Mouse (Mus musculus): ENCODE data around the gene Abl2. TPM values are rescaled to one million over a fixed set of nuclear protein-coding genes. Genes with fewer than 3 reads are reported as not detected.

The Abl2 gene
- polyA plus RNA-seq, 1 experiment from 2014 or later, result 2.5 TPM

DNA sequence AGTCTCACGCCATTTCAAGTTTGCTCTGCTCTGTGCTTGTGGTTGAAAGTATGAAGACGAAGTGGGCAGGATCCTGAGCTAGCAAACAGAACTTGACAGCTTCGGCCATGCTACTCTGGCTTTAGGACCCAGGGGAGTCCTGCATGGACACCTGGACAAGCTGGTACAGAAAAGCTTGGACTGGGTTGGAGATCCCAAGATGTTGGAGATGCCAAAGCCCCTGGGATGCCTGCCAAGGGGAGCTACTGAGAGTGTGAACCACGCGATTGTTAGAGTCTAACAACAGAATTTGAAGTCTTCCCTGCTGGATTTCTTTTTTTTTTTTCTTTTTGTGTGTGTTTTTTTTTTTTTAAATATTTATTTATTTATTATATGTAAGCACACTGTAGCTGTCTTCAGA lies 118.0 kb downstream of the Abl2 start:
- Histone ChIP-seq H3K9me3 (replicated peaks) (no peaks in the 10 kb centered on the region), H3K4me1 (peaks cover 22% of the 10 kb centered on the region), H3K9ac (no peak overlapping the region), H3K27me3 (replicated peaks) (peaks cover 23% of the 10 kb centered on the region; the same call in 1 of the 2 replicates), H3K4me2 (no peak overlapping the region), H3K27ac (no peak overlapping the region), H3K36me3 (peaks cover 24% of the 10 kb centered on the region), H3K4me3 (no peak overlapping the region)
- 67% methylated on average over 5 of the region's 5 CpGs for WGBS (ENCODE audit: insufficient replicate concordance)
- ATAC-seq, result no peak

DNA sequence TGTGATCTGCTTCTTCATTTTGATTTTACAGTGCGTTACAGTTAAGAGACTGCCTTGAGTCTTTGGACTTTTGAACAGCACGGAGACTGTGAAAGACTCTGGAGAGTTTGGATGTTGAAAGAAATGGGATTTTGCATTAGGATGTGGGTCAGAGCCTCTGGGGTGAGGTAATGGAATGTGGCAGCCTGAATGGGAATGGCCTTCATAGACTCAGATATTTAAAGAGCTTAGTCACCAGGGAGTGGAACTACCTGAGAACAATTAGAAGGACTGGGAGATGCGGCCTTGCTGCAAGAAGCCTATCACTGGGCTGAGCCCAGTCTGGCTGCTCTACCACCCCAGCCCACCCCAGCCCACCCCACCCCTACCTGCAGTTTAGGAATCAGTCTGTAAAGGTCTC lies 118.6 kb downstream of the Abl2 start:
- H3K4me2 ChIP-seq, result no peak overlapping the region
- H3K9me3 ChIP-seq (replicated peaks), result no peaks in the 10 kb centered on the region
- peaks cover 22% of the 10 kb centered on the region for H3K4me1 ChIP-seq
- H3K36me3 ChIP-seq, result peaks cover 30% of the 10 kb centered on the region
- peaks cover 23% of the 10 kb centered on the region; the same call in 1 of the 2 replicates for H3K27me3 ChIP-seq (replicated peaks)
- no peak for ATAC-seq
- no peak overlapping the region for H3K4me3 ChIP-seq
- H3K27ac ChIP-seq, result no peak overlapping the region
- 84% methylated on average over 3 of the region's 3 CpGs for WGBS (ENCODE audit: insufficient replicate concordance)
- H3K9ac ChIP-seq, result no peak overlapping the region

DNA sequence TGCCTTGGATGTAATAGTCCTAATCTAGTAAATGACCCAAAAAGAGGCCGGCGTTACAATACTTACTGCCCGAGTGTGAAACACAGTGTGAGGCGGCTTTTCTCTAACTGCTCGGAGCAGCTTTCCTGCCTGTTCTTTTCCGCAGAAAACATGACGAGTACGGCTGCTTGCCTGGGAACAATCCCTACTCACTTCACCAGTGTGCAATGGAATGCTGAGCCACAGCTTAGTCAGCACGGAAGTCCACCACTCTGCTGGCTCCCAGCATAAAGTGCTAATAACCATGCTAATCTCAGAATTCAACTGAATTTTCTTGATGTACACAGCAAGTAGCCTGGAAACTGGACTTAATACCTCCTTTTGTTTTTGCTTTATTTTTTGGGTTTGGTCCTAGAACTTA lies 121.0 kb downstream of the Abl2 start:
- no peak for ATAC-seq
- no peak overlapping the region for H3K27ac ChIP-seq
- peaks cover 5% of the 10 kb centered on the region; the same call in 1 of the 2 replicates for H3K27me3 ChIP-seq (replicated peaks)
- peaks cover 4% of the 10 kb centered on the region for H3K4me1 ChIP-seq
- H3K9me3 ChIP-seq (replicated peaks), result no peaks in the 10 kb centered on the region
- H3K4me2 ChIP-seq, result no peak overlapping the region
- H3K9ac ChIP-seq, result no peak overlapping the region
- H3K4me3 ChIP-seq, result no peak overlapping the region
- 87% methylated on average over 9 of the region's 9 CpGs for WGBS (ENCODE audit: insufficient replicate concordance)
- H3K36me3 ChIP-seq, result peaks cover 48% of the 10 kb centered on the region

DNA sequence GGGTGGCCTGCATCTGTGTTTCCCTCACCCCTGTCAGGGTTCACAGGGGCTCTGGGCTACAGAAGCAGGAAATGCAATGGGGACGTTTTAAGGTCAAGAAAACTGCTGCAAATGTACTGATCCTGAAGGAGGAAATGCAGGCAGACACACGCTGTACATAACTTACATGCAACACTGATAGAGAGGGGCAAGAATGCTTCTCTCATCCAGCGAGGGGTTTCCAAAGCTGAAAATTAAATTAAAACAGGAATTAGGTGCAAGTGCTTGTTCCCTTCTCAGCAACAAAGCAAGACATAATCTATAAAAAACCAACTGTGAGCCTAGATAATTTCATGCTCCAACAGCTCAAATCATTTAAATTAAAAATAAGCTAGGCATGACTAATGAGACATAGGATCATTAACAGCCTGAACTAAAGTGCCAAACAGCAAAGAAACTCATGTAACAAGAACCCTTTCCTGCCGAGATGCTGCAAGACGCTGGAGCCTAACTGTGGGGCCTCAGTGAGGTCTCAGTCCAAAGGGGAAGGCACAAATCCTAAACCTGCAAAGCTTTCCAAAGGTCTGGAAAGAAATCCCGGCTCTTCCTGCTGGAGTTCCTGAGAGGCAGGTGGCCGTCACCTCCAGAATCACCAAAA lies 127.6 kb downstream of the Abl2 start:
- H3K36me3 ChIP-seq, result peaks cover 94% of the 10 kb centered on the region
- WGBS (ENCODE audit: insufficient replicate concordance), result 68% methylated on average over 7 of the region's 7 CpGs

More for the DNA sequence above, 127.6 kb downstream of the Abl2 start:
- H3K27ac ChIP-seq, result no peak overlapping the region
- H3K27me3 ChIP-seq (replicated peaks), result no peaks in the 10 kb centered on the region
- no peaks in the 10 kb centered on the region for H3K4me1 ChIP-seq
- no peak overlapping the region for H3K9ac ChIP-seq
- no peak overlapping the region for H3K4me2 ChIP-seq
- H3K9me3 ChIP-seq (replicated peaks), result no peaks in the 10 kb centered on the region
- no peak overlapping the region for H3K4me3 ChIP-seq
- no peak for ATAC-seq

Other genes starting within 250 kb of the Abl2 start
- gene Nphs2, start 248.1 kb upstream of the Abl2 start, polyA plus RNA-seq (2016; fragmentation: Nextera tagmentation; extraction: Ambion mirVana), result not detected in 2 replicates
- 762 and 857 TPM in 2 replicates for gene Gm2000, start 192.7 kb upstream of the Abl2 start, polyA plus RNA-seq (2016; fragmentation: Nextera tagmentation; extraction: Ambion mirVana)
- 0.23 TPM in 1 of 2 replicates, not detected in the other for gene Axdnd1, start 137.6 kb upstream of the Abl2 start, polyA plus RNA-seq (2016; fragmentation: Nextera tagmentation; extraction: Ambion mirVana)
- 19.5 and 24.3 TPM in 2 replicates for gene Soat1, start 84.5 kb upstream of the Abl2 start, polyA plus RNA-seq (2016; fragmentation: Nextera tagmentation; extraction: Ambion mirVana)
- 0.18 and 0.29 TPM in 2 replicates for gene Gm10031, start 34.8 kb upstream of the Abl2 start, polyA plus RNA-seq (2016; fragmentation: Nextera tagmentation; extraction: Ambion mirVana)
- gene Tor3a, start 115.6 kb downstream of the Abl2 start, polyA plus RNA-seq (2016; fragmentation: Nextera tagmentation; extraction: Ambion mirVana), result 2.9 and 3.3 TPM in 2 replicates
- 15.5 and 17.1 TPM in 2 replicates for gene Fam20b, start 160.3 kb downstream of the Abl2 start, polyA plus RNA-seq (2016; fragmentation: Nextera tagmentation; extraction: Ambion mirVana)

All from liver, embryonic 12.5 days (tissue).